Mouse (Mus musculus): ENCODE results near the gene Tbc1d5. TPM values are rescaled to one million over a fixed set of nuclear protein-coding genes. Genes with fewer than 3 reads are reported as not detected.

The Tbc1d5 gene
- polyA plus RNA-seq, 1 experiment from 2014 or later, result 8.8 TPM

DNA sequence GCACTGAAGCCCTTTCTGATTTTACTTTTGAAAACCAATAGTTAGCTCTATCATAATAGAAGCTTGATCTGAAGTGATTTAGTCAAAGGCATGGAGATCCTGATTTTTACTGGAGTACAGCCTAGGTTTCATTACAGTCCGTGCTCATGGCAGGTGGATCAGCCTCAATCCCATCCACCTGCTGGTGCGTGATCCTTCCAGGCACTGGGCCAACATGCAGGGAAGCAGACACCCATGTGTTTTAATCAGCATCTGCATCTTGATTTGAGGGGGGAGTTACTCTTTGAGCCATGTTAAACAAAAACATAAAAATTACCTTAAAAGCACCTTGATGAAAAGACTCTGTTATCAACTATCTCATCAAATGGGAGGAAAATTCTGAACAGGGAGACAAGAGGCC lies 16.4 kb upstream of the Tbc1d5 start:
- Histone ChIP-seq H3K4me3 (ENCODE audit: low read depth, low read length) (no peak overlapping the region), H3K9me3 (replicated peaks; ENCODE audit: control insufficient read depth, low read length) (no peaks in the 10 kb centered on the region), H3K9ac (replicated peaks; ENCODE audit: low read length) (no peak overlapping the region), H3K27ac (replicated peaks; ENCODE audit: low read depth, low read length) (no peak overlapping the region), H3K4me1 (ENCODE audit: control insufficient read depth, insufficient read depth, low read length) (no peaks in the 10 kb centered on the region), H3K36me3 (replicated peaks; ENCODE audit: control insufficient read depth, insufficient read depth, low read depth, low read length) (no peaks in the 10 kb centered on the region), H3K4me2 (ENCODE audit: low read depth, low read length) (no peak overlapping the region), H3K27me3 (ENCODE audit: control insufficient read depth, insufficient read depth, low read length) (no peaks in the 10 kb centered on the region)
- ATAC-seq (replicated peaks; ENCODE audit: insufficient number of reproducible peaks, low FRiP score, low TSS enrichment, low read depth) (no peak), DNase-seq (ENCODE audit: low spot score) (no peak)
- 88% methylated on average over 2 of the region's 2 CpGs for WGBS

DNA sequence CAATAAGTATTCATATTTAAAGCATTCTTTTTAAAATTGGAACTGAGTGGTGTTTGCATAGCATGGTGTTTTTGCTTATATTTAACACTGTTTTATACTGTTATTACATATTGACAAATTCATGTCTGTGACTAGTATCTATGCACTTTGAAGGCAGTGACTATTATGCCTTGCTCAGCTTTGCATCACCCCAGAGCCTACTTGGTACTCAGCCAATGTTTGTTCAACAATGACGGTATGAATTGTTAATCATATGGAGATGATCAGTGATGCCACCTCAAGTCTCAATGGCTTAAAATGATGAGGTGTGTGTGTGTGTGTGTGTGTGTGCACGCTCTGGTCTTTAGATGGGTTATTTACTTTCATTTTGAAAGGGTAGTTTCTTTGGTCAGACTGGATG lies 15.6 kb upstream of the Tbc1d5 start:
- Histone ChIP-seq H3K27me3 (ENCODE audit: control insufficient read depth, insufficient read depth, low read length) (no peaks in the 10 kb centered on the region), H3K9ac (replicated peaks; ENCODE audit: low read length) (no peak overlapping the region), H3K9me3 (replicated peaks; ENCODE audit: control insufficient read depth, low read length) (no peaks in the 10 kb centered on the region), H3K36me3 (replicated peaks; ENCODE audit: control insufficient read depth, insufficient read depth, low read depth, low read length) (no peaks in the 10 kb centered on the region), H3K4me3 (ENCODE audit: low read depth, low read length) (no peak overlapping the region), H3K4me2 (ENCODE audit: low read depth, low read length) (no peak overlapping the region), H3K27ac (replicated peaks; ENCODE audit: low read depth, low read length) (no peak overlapping the region), H3K4me1 (ENCODE audit: control insufficient read depth, insufficient read depth, low read length) (no peaks in the 10 kb centered on the region)
- 82% methylated on average over 2 of the region's 2 CpGs for WGBS
- DNase-seq (ENCODE audit: low spot score), result no peak
- ATAC-seq (replicated peaks; ENCODE audit: insufficient number of reproducible peaks, low FRiP score, low TSS enrichment, low read depth), result no peak

DNA sequence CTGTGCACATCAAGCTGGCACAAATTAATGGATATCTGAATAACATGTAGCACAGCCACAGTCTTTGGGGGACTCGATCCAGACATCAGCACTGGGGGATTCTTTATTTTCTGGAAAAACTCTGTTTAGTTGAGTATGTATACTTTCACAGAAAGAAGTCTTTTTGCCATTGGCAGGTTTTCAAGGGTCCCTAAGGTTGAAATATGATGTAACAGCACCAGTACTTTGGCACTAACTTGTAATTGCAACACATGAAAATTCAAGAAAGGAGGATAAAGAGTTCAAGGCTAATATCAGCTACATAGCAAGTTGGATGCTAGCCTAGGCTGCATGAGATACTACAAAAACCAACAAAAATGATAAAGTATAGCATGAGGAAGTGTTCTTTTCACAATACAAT lies 12.2 kb upstream of the Tbc1d5 start:
- WGBS, result 87% methylated on average over 1 of the region's 1 CpGs
- no peak overlapping the region for H3K4me2 ChIP-seq (ENCODE audit: low read depth, low read length)
- no peak overlapping the region for H3K9ac ChIP-seq (replicated peaks; ENCODE audit: low read length)
- no peaks in the 10 kb centered on the region for H3K36me3 ChIP-seq (replicated peaks; ENCODE audit: control insufficient read depth, insufficient read depth, low read depth, low read length)
- H3K9me3 ChIP-seq (replicated peaks; ENCODE audit: control insufficient read depth, low read length), result no peaks in the 10 kb centered on the region
- no peaks in the 10 kb centered on the region for H3K4me1 ChIP-seq (ENCODE audit: control insufficient read depth, insufficient read depth, low read length)
- DNase-seq (ENCODE audit: low spot score), result no peak
- no peaks in the 10 kb centered on the region for H3K27me3 ChIP-seq (ENCODE audit: control insufficient read depth, insufficient read depth, low read length)
- no peak for ATAC-seq (replicated peaks; ENCODE audit: insufficient number of reproducible peaks, low FRiP score, low TSS enrichment, low read depth)
- H3K27ac ChIP-seq (replicated peaks; ENCODE audit: low read depth, low read length), result no peak overlapping the region
- H3K4me3 ChIP-seq (ENCODE audit: low read depth, low read length), result no peak overlapping the region

DNA sequence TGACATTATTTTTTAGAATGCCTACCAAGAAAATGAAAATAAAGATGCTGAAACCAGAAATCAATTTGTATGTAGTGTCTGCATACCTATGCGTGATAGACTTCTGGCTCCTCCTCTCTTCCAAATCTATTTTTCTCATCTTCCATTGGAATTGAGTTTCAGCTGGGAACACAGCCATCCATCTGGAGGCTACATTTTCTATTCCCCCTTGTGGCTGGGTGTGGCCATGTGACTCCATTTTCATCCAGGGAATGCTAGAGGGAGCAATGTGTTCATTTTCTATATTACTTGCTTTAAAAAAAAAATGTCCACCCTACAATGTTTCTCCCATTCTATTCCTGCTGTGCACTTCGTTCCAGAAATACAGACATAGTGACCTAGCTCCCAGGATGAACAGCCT lies 3.6 kb upstream of the Tbc1d5 start:
- H3K27me3 ChIP-seq (ENCODE audit: control insufficient read depth, insufficient read depth, low read length), result no peaks in the 10 kb centered on the region

DNA sequence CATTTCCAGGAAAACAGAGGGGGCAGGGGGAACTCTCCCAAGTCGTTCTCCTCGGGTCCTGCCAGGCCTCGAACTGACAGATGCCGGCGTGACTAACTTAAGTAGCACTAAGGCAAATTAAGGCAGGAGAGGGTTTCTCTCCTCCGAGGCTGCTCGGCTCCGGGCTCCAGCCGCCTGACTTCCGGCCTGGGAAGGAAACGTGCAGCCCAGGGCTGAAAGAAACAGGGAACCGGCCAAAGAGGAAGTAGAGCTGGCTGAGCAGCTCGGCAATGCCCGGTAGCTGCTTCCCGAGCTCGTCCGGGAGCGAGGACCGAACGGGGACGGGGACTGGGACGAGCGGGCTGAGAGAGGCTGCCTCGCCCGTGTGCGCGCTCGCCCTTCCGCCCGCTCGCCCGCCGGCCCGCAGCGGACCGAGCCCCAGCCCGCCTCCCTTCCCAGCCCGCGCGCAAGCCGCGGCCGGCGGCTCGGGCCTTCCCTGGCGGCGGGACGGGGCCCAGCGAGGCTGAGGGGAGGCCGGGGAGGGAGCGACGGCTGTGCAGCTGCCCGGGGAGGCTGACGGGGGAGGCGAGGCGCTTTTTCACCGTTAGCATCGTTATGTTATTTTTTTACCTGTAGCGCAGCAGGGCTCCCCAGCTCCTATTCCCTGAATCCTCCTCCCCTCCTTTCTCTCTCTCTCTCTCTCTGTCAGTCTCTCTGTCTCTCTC lies 509 bp downstream of the Tbc1d5 start:
- Histone ChIP-seq H3K4me1 (ENCODE audit: control insufficient read depth, insufficient read depth, low read length) (no peaks in the 10 kb centered on the region), H3K27ac (replicated peaks; ENCODE audit: low read depth, low read length) (peak overlapping the region; percentile 98), H3K4me3 (ENCODE audit: low read depth, low read length) (peak overlapping the region; percentile 82), H3K4me2 (ENCODE audit: low read depth, low read length) (peak overlapping the region; percentile 78), H3K36me3 (replicated peaks; ENCODE audit: control insufficient read depth, insufficient read depth, low read depth, low read length) (no peaks in the 10 kb centered on the region), H3K27me3 (ENCODE audit: control insufficient read depth, insufficient read depth, low read length) (no peaks in the 10 kb centered on the region), H3K9ac (replicated peaks; ENCODE audit: low read length) (peak overlapping the region; percentile 99), H3K9me3 (replicated peaks; ENCODE audit: control insufficient read depth, low read length) (no peaks in the 10 kb centered on the region)
- peak; percentile 73 for DNase-seq (ENCODE audit: low spot score)
- WGBS, result under 1% methylated on average over 44 of the region's 59 CpGs
- peak; percentile 84 for ATAC-seq (replicated peaks; ENCODE audit: insufficient number of reproducible peaks, low FRiP score, low TSS enrichment, low read depth)

More for the DNA sequence above, 3.6 kb upstream of the Tbc1d5 start:
- DNase-seq (ENCODE audit: low spot score) (no peak), ATAC-seq (replicated peaks; ENCODE audit: insufficient number of reproducible peaks, low FRiP score, low TSS enrichment, low read depth) (no peak)
- WGBS, result 76% methylated on average over 2 of the region's 2 CpGs
- H3K36me3 ChIP-seq (replicated peaks; ENCODE audit: control insufficient read depth, insufficient read depth, low read depth, low read length), result no peaks in the 10 kb centered on the region
- H3K4me1 ChIP-seq (ENCODE audit: control insufficient read depth, insufficient read depth, low read length), result no peaks in the 10 kb centered on the region
- no peak overlapping the region for H3K4me3 ChIP-seq (ENCODE audit: low read depth, low read length)
- H3K9ac ChIP-seq (replicated peaks; ENCODE audit: low read length), result no peak overlapping the region
- H3K4me2 ChIP-seq (ENCODE audit: low read depth, low read length), result no peak overlapping the region
- no peak overlapping the region for H3K27ac ChIP-seq (replicated peaks; ENCODE audit: low read depth, low read length)
- H3K9me3 ChIP-seq (replicated peaks; ENCODE audit: control insufficient read depth, low read length), result no peaks in the 10 kb centered on the region

DNA sequence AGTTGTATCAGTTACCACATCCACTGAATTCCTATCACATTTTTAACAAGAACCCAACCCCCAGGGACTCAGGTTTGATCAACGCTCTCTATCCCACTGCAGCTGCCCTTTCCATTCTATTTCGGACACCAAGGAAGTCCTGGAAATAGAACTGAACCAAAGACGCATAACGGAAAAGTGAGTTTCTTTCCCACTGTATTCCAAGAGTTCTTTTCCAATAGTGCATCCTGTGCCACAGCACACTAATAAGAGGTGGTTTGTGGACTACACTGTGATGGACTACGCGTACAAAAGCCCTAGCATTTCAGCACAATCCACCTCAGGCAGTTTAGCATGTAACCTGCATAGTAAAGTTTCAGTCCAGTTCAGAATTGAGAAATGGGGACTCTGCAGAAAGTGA lies 1.2 kb downstream of the Tbc1d5 start:
- Histone ChIP-seq H3K27me3 (ENCODE audit: control insufficient read depth, insufficient read depth, low read length) (no peaks in the 10 kb centered on the region), H3K4me3 (ENCODE audit: low read depth, low read length) (peak overlapping the region; percentile 82), H3K9me3 (replicated peaks; ENCODE audit: control insufficient read depth, low read length) (no peaks in the 10 kb centered on the region), H3K4me1 (ENCODE audit: control insufficient read depth, insufficient read depth, low read length) (no peaks in the 10 kb centered on the region), H3K36me3 (replicated peaks; ENCODE audit: control insufficient read depth, insufficient read depth, low read depth, low read length) (no peaks in the 10 kb centered on the region), H3K4me2 (ENCODE audit: low read depth, low read length) (peak overlapping the region; percentile 78), H3K27ac (replicated peaks; ENCODE audit: low read depth, low read length) (peak overlapping the region; percentile 98; the same call in 1 of the 2 replicates), H3K9ac (replicated peaks; ENCODE audit: low read length) (peak overlapping the region; percentile 99)
- ATAC-seq (replicated peaks; ENCODE audit: insufficient number of reproducible peaks, low FRiP score, low TSS enrichment, low read depth), result no peak
- WGBS, result 63% methylated on average over 6 of the region's 6 CpGs
- DNase-seq (ENCODE audit: low spot score), result peak; percentile 12

DNA sequence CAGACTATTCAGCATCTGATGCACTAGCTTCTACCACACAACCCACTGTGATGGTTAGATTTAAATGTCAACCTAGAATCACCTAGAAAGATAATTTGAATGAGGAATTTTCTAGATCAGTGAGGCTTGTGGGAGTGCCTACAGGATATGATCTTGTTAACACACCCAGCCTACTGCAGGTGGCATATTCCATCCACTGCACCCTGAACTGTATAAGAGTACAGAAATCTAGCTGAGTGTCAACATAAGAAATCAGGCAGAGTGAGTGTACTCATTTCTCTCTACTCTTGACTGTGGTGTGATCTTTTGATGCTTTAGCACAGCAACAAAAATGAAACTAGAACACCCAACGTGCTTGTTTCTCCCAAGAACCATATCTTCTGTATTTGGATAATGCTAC lies 6.8 kb downstream of the Tbc1d5 start:
- no peak overlapping the region for H3K9ac ChIP-seq (replicated peaks; ENCODE audit: low read length)
- no peak for ATAC-seq (replicated peaks; ENCODE audit: insufficient number of reproducible peaks, low FRiP score, low TSS enrichment, low read depth)
- no peaks in the 10 kb centered on the region for H3K27me3 ChIP-seq (ENCODE audit: control insufficient read depth, insufficient read depth, low read length)
- H3K4me1 ChIP-seq (ENCODE audit: control insufficient read depth, insufficient read depth, low read length), result no peaks in the 10 kb centered on the region
- no peaks in the 10 kb centered on the region for H3K9me3 ChIP-seq (replicated peaks; ENCODE audit: control insufficient read depth, low read length)
- WGBS, result 89% methylated on average over 1 of the region's 1 CpGs
- no peak overlapping the region for H3K4me3 ChIP-seq (ENCODE audit: low read depth, low read length)
- H3K36me3 ChIP-seq (replicated peaks; ENCODE audit: control insufficient read depth, insufficient read depth, low read depth, low read length), result no peaks in the 10 kb centered on the region
- H3K27ac ChIP-seq (replicated peaks; ENCODE audit: low read depth, low read length), result no peak overlapping the region
- H3K4me2 ChIP-seq (ENCODE audit: low read depth, low read length), result no peak overlapping the region
- no peak for DNase-seq (ENCODE audit: low spot score)

DNA sequence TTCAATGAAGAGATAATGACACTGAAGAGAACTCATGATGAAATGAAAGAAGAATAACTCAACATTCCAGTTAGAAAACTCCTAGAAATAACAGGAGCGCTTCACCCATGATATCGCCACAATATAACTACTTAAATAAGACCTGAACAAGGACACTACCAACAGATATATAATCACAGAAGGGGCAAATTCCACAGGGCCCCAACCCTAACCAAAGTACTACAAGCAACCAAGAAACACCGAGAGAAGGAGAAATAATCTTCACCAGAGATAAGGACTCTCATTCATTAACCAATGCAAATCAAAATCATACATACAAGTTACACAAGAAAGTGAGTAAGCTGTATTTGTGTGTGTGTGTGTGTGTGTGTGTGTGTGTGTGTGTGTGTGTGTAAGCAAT lies 7.6 kb downstream of the Tbc1d5 start:
- H3K27ac ChIP-seq (replicated peaks; ENCODE audit: low read depth, low read length), result no peak overlapping the region
- no peak overlapping the region for H3K9ac ChIP-seq (replicated peaks; ENCODE audit: low read length)
- DNase-seq (ENCODE audit: low spot score) (no peak), ATAC-seq (replicated peaks; ENCODE audit: insufficient number of reproducible peaks, low FRiP score, low TSS enrichment, low read depth) (no peak)
- H3K9me3 ChIP-seq (replicated peaks; ENCODE audit: control insufficient read depth, low read length), result no peaks in the 10 kb centered on the region
- H3K36me3 ChIP-seq (replicated peaks; ENCODE audit: control insufficient read depth, insufficient read depth, low read depth, low read length), result no peaks in the 10 kb centered on the region
- no peak overlapping the region for H3K4me3 ChIP-seq (ENCODE audit: low read depth, low read length)
- H3K4me2 ChIP-seq (ENCODE audit: low read depth, low read length), result no peak overlapping the region
- no peaks in the 10 kb centered on the region for H3K4me1 ChIP-seq (ENCODE audit: control insufficient read depth, insufficient read depth, low read length)
- 93% methylated on average over 3 of the region's 3 CpGs for WGBS
- no peaks in the 10 kb centered on the region for H3K27me3 ChIP-seq (ENCODE audit: control insufficient read depth, insufficient read depth, low read length)

All from embryonic facial prominence, embryonic 11.5 days (tissue).